Mouse (Mus musculus) urinary bladder, adult 2 months (tissue): ENCODE data around the gene Rab22a. TPM values are rescaled to one million over a fixed set of nuclear protein-coding genes. Genes with fewer than 3 reads are reported as not detected.
"Not testable (repeated sequence)": the region's sequence is repeated elsewhere in the genome, so short reads cannot be mapped to it uniquely, and the experiment has no call there.

Experiments used
- DNase-seq: peaks from one replicate; pipeline ENCODE4 v3.0.0; 2022; ENCODE audit warnings: low spot score
- polyA plus RNA-seq: library from polyadenylated mRNA; depleted of rRNA; stranded (reverse); fragments of >200 nt; gene quantifications from 2 replicates; pipeline ENCODE4 v1.2.3, GENCODE M21; 2012; rRNA removed

Rab22a gene
- polyA plus RNA-seq = 16.1 and 23.4 TPM in 2 replicates

GRCm38 (mm10) chr2:173659057-173659925 is at the start of gene Rab22a:
Gene Rab22a (plus strand): TSS chr2:173659760.
- DNase-seq = peak; percentile 96

GRCm38 (mm10) chr2:173615378-173616081 is 44.0 kb upstream of the Rab22a start:
- DNase-seq = no peak

- no peak for DNase-seq
Observed at GRCm38 (mm10) chr2:173616156-173616555, 43.4 kb upstream of the Rab22a start.

- DNase-seq = no peak
Observed at GRCm38 (mm10) chr2:173619132-173619531, 40.4 kb upstream of the Rab22a start.

- no peak for DNase-seq
Observed at GRCm38 (mm10) chr2:173620645-173621044, 38.9 kb upstream of the Rab22a start.

- DNase-seq = no peak
Observed at GRCm38 (mm10) chr2:173622173-173622601, 37.4 kb upstream of the Rab22a start.

GRCm38 (mm10) chr2:173624667-173625066 is 34.9 kb upstream of the Rab22a start:
- DNase-seq = no peak

GRCm38 (mm10) chr2:173625786-173626185 is 33.8 kb upstream of the Rab22a start:
- DNase-seq = no peak

- not testable (repeated sequence) for DNase-seq
Observed at GRCm38 (mm10) chr2:173634106-173634505, 25.5 kb upstream of the Rab22a start.

- no peak for DNase-seq
Observed at GRCm38 (mm10) chr2:173641370-173641769, 18.2 kb upstream of the Rab22a start.

- DNase-seq = no peak
Observed at GRCm38 (mm10) chr2:173642262-173642999, 17.1 kb upstream of the Rab22a start.

- no peak for DNase-seq
Observed at GRCm38 (mm10) chr2:173647197-173647911, 12.2 kb upstream of the Rab22a start.

GRCm38 (mm10) chr2:173649762-173650161 is 9.8 kb upstream of the Rab22a start:
- DNase-seq = no peak

GRCm38 (mm10) chr2:173653526-173653925 is 6.0 kb upstream of the Rab22a start:
- DNase-seq = no peak

GRCm38 (mm10) chr2:173657736-173658135 is 1.8 kb upstream of the Rab22a start:
- no peak for DNase-seq

- DNase-seq = no peak
Observed at GRCm38 (mm10) chr2:173658517-173658916, 1.0 kb upstream of the Rab22a start.

- no peak for DNase-seq
Observed at GRCm38 (mm10) chr2:173659926-173660684, 545 bp downstream of the Rab22a start.

- DNase-seq = no peak
Observed at GRCm38 (mm10) chr2:173662255-173662950, 2.8 kb downstream of the Rab22a start.

GRCm38 (mm10) chr2:173664736-173665135 is 5.2 kb downstream of the Rab22a start:
- DNase-seq = no peak

GRCm38 (mm10) chr2:173665271-173665670 is 5.7 kb downstream of the Rab22a start:
- no peak for DNase-seq
